8 mouse cellular contexts compared by ENCODE assay signal in the genomic region with DNA sequence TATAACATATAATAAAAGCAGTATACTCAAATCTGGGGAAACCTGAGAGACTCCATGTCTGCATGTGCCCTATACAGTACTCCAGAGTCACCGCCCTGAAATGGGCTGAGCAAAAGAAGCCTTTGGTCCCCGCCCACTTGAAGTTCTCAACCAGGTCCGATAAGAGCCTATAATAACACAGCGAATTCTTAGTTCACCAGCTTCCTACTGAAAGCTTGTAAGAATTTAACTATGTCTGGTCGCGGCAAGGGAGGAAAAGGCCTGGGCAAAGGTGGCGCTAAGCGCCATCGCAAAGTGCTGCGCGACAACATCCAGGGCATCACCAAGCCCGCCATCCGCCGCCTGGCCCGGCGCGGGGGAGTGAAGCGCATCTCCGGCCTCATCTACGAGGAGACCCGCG. TPM values are rescaled to one million over a fixed set of nuclear protein-coding genes. Genes with fewer than 3 reads are reported as not detected.
DNase-seq lines count a peak whose midpoint lies in the region; ATAC-seq and TF ChIP-seq lines count a peak whose summit lies in the region.

Gene Hist1h4b (plus strand): TSS at position 224 of the 400 bp plus-strand sequence.

- H3K4me1 ChIP-seq in E14TG2a.4 (replicated peaks; ENCODE audit: low read depth, low read length), result peaks cover 39% of the 10 kb centered on the region
- peaks cover 23% of the 10 kb centered on the region for H3K4me1 ChIP-seq in heart, embryonic 15.5 days (replicated peaks)
- H3K4me1 ChIP-seq in liver, embryonic 12.5 days, result peaks cover 66% of the 10 kb centered on the region
- peaks cover 5% of the 10 kb centered on the region for H3K4me1 ChIP-seq in stomach, embryonic 16.5 days (ENCODE audit: control insufficient read depth, insufficient read depth, low read length)

- H3K36me3 ChIP-seq in E14TG2a.4 (ENCODE audit: insufficient read depth, low read length), result no peaks in the 10 kb centered on the region
- no peaks in the 10 kb centered on the region for H3K36me3 ChIP-seq in heart, embryonic 15.5 days
- H3K36me3 ChIP-seq in liver, embryonic 12.5 days, result no peaks in the 10 kb centered on the region
- no peaks in the 10 kb centered on the region for H3K36me3 ChIP-seq in stomach, embryonic 16.5 days (ENCODE audit: control insufficient read depth, insufficient read depth, low read length)

- TF ChIP-seq CTCF in E14TG2a.4 (conservative IDR thresholded peaks at IDR 0.05; ENCODE audit: low read length), result no peak

- no peaks in the 10 kb centered on the region for H3K9me3 ChIP-seq in E14TG2a.4 (ENCODE audit: low read length)
- no peaks in the 10 kb centered on the region for H3K9me3 ChIP-seq in heart, embryonic 15.5 days (replicated peaks)
- H3K9me3 ChIP-seq in liver, embryonic 12.5 days (replicated peaks), result no peaks in the 10 kb centered on the region
- no peaks in the 10 kb centered on the region for H3K9me3 ChIP-seq in stomach, embryonic 16.5 days (replicated peaks; ENCODE audit: control insufficient read depth, low read length)

- H3K4me3 ChIP-seq in E14TG2a.4 (replicated peaks; ENCODE audit: low read length), result peak within 1 kb of the TSS; percentile 59
- H3K4me3 ChIP-seq in heart, embryonic 15.5 days, result peak within 1 kb of the TSS; percentile 48
- peak within 1 kb of the TSS; percentile 48 for H3K4me3 ChIP-seq in liver, embryonic 12.5 days
- peak within 1 kb of the TSS; percentile 47 for H3K4me3 ChIP-seq in stomach, embryonic 16.5 days (replicated peaks; ENCODE audit: low read length)

- 0% methylated on average over 16 of the region's 22 CpGs for WGBS in heart, embryonic 15.5 days
- under 1% methylated on average over 19 of the region's 22 CpGs for WGBS in liver, embryonic 12.5 days (ENCODE audit: insufficient replicate concordance)
- under 1% methylated on average over 19 of the region's 22 CpGs for WGBS in stomach, embryonic 16.5 days

- H3K27me3 ChIP-seq in E14TG2a.4 (ENCODE audit: insufficient read depth, low read length), result no peaks in the 10 kb centered on the region
- no peaks in the 10 kb centered on the region for H3K27me3 ChIP-seq in heart, embryonic 15.5 days
- H3K27me3 ChIP-seq in liver, embryonic 12.5 days (replicated peaks), result no peaks in the 10 kb centered on the region
- no peaks in the 10 kb centered on the region for H3K27me3 ChIP-seq in stomach, embryonic 16.5 days (ENCODE audit: control insufficient read depth, insufficient read depth, low read length)

- H3K4me2 ChIP-seq in heart, embryonic 15.5 days, result peak within 1 kb of the TSS; percentile 73
- peak within 1 kb of the TSS; percentile 90 for H3K4me2 ChIP-seq in liver, embryonic 12.5 days
- H3K4me2 ChIP-seq in stomach, embryonic 16.5 days (ENCODE audit: low read depth, low read length), result peak within 1 kb of the TSS; percentile 74

- ATAC-seq in heart, embryonic 15.5 days (replicated peaks; ENCODE audit: insufficient number of reproducible peaks, insufficient read depth, low FRiP score, low read depth), result peak; percentile 72
- peak; percentile 72 for ATAC-seq in liver, embryonic 12.5 days
- ATAC-seq in stomach, embryonic 16.5 days (ENCODE audit: insufficient read depth, low FRiP score), result peak; percentile 80

- peak within 1 kb of the TSS; percentile 60 for H3K9ac ChIP-seq in heart, embryonic 15.5 days
- H3K9ac ChIP-seq in liver, embryonic 12.5 days, result peak within 1 kb of the TSS; percentile 85
- H3K9ac ChIP-seq in stomach, embryonic 16.5 days (ENCODE audit: low read length), result peak within 1 kb of the TSS; percentile 71

- H3K27ac ChIP-seq in heart, embryonic 15.5 days, result peak within 1 kb of the TSS; percentile 86
- H3K27ac ChIP-seq in liver, embryonic 12.5 days, result peak within 1 kb of the TSS; percentile 99
- H3K27ac ChIP-seq in stomach, embryonic 16.5 days (ENCODE audit: low read length), result peak within 1 kb of the TSS; percentile 91

- DNase-seq in c-Kit-negative CD71-positive TER-119-positive erythroid progenitor cells, embryonic 14.5 days (ENCODE audit: low read depth, low spot score), result peak; percentile 97
- DNase-seq in fibroblast of lung, adult 2 months (ENCODE audit: low read depth), result peak; percentile 88
- peak; percentile 93 for DNase-seq in kidney, postnatal 14 days
- DNase-seq in naive thymus-derived CD4-positive, alpha-beta T cell, adult 2 months (ENCODE audit: low read depth), result peak; percentile 94

RNA-seq across cellular contexts. Expression of gene Hist1h4b, which starts in this region (rescaled TPM):
- 1.2 and 1.7 TPM in 2 replicates for polyA plus RNA-seq in heart, embryonic 15.5 days (2015; fragmentation: Nextera tagmentation; extraction: Ambion mirVana)
- 4.5 and 5.7 TPM in 2 replicates for polyA plus RNA-seq in liver, embryonic 12.5 days (2016; fragmentation: Nextera tagmentation; extraction: Ambion mirVana)
- 1.2 and 3.7 TPM in 2 replicates for polyA plus RNA-seq in stomach, embryonic 16.5 days (2015; fragmentation: Nextera tagmentation; extraction: Ambion mirVana)

Comparison
In these comparisons a context has a peak if more than half of its experiments do, and no peak if none do; other contexts are left out.
1. Peak in every context shown above with its lines: DNase-seq, ATAC-seq, H3K4me3 ChIP-seq and H3K27ac ChIP-seq.